Mouse (Mus musculus) midbrain, embryonic 11.5 days (tissue): ENCODE measurements at regions not wholly inside any gene's neighbourhood (a gene's known extent, or its start where the extent isn't known, plus 50 kb on each side); places are given as distances from the start of the nearest gene placed in this dataset.

Source experiments
- ATAC-seq: fragments of 200-750 bp; cut with Nextera tagmentation; 2 replicates; pipeline ENCODE4 v1.8.0; 2017; ENCODE audit warnings: moderate TSS enrichment, moderate library complexity; ENCODE audit not compliant: low FRiP score
- DNase-seq: peaks from one replicate; pipeline ENCODE4 v3.0.0; 2015; ENCODE audit warnings: low spot score; ENCODE audit errors: missing footprints
- H3K27ac ChIP-seq: fragments of 300-500 bp; sonication (generic); 2 replicates; pipeline ENCODE4 v1.5.1; 2014; ENCODE audit warnings: low read depth, low read length
- H3K27me3 ChIP-seq: fragments of 300-500 bp; sonication (generic); 2 replicates; pipeline ENCODE4 v1.6.1; 2014; ENCODE audit warnings: mild to moderate bottlenecking, low read length, moderate library complexity, mixed read lengths; ENCODE audit not compliant: control insufficient read depth, insufficient read depth
- H3K36me3 ChIP-seq: fragments of 300-500 bp; sonication (generic); 2 replicates; pipeline ENCODE4 v1.6.1; 2014; ENCODE audit warnings: mild to moderate bottlenecking, low read length, moderate library complexity, mixed read lengths; ENCODE audit not compliant: control insufficient read depth, insufficient read depth
- H3K4me1 ChIP-seq: fragments of 300-500 bp; sonication (generic); 2 replicates; pipeline ENCODE4 v1.6.1; 2014; ENCODE audit warnings: low read length; ENCODE audit not compliant: control insufficient read depth, insufficient read depth
- H3K4me2 ChIP-seq: fragments of 300-500 bp; sonication (generic); 2 replicates; pipeline ENCODE4 v1.6.1; 2014; ENCODE audit warnings: mild to moderate bottlenecking, moderate library complexity
- H3K4me3 ChIP-seq: fragments of 300-500 bp; sonication (generic); 2 replicates; pipeline ENCODE4 v1.5.1; 2014; ENCODE audit warnings: low read depth, low read length
- H3K9ac ChIP-seq: fragments of 300-500 bp; sonication (generic); 2 replicates; pipeline ENCODE4 v1.6.1; 2014; ENCODE audit warnings: low read length
- H3K9me3 ChIP-seq: fragments of 300-500 bp; sonication (generic); 2 replicates; pipeline ENCODE4 v1.6.1; 2016; ENCODE audit warnings: low read length; ENCODE audit not compliant: control insufficient read depth
- WGBS: fragments of 180-500 bp; shearing (Covaris S2); extraction: QIAGEN DNeasy Blood & Tissue Kit; methylation state at CpG from one replicate; pipeline ENCODE4 v1.1.7; 2014; 5-methylcytosine and 5-hydroxymethylcytosine counted together

DNA sequence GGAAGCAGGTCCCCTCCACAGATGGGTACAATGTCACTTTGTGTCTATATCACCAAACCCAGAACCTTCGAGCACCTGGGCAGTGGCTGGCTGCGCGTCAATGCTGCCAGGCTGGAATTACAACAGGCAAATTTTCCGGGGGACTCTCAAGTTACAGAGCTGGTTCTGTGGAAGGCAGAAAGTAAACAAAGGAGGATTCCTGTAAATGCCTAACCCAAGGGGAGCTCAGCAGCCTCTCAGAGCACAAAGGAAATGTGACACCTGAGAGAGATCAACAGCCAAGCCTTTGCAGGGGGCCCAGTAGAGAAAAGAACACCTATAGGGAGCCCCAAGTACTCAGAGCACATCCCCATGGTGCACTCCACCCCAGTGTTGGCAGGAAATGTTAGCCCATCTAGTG lies 70.7 kb downstream of the Setd4 start:
- DNase-seq (no peak), ATAC-seq (no peak)
- Histone ChIP-seq H3K27me3 (no peaks in the 10 kb centered on the region), H3K36me3 (no peaks in the 10 kb centered on the region), H3K4me1 (no peaks in the 10 kb centered on the region), H3K27ac (no peak overlapping the region), H3K9ac (no peak overlapping the region), H3K4me2 (no peak overlapping the region), H3K9me3 (no peaks in the 10 kb centered on the region), H3K4me3 (no peak overlapping the region)
- WGBS = 29% methylated on average over 4 of the region's 4 CpGs

- H3K27ac ChIP-seq = no peak overlapping the region
- no peak overlapping the region for H3K4me2 ChIP-seq
- ATAC-seq (no peak), DNase-seq (no peak)
- H3K4me1 ChIP-seq = no peaks in the 10 kb centered on the region
- H3K9ac ChIP-seq = no peak overlapping the region
- no peaks in the 10 kb centered on the region for H3K27me3 ChIP-seq
- no peaks in the 10 kb centered on the region for H3K9me3 ChIP-seq
- WGBS = 80% methylated on average over 8 of the region's 8 CpGs
- no peaks in the 10 kb centered on the region for H3K36me3 ChIP-seq
- no peak overlapping the region for H3K4me3 ChIP-seq
Observed at GRCm38 (mm10) chr16:93531937-93532336, 71.9 kb downstream of the Setd4 start.

DNA sequence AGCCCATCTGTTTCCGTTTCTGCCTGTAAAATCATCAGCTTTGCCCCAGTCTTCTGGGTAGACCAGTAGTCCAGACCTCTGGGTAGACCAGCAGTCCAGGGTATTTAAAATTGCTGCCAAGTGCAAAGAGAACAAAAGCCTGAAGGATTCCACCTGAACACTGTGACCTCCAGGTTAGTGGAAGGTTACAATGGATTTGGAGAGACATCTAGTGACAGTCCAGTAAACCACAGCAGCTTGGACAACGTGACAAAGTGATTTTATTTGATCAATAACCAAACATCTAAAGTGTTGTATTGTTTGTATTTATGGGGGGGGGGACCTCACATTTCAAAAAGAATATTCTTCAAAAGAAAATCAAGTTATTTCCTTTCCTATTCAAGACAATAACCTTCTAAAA lies 81.4 kb downstream of the Setd4 start:
- Histone ChIP-seq H3K9ac (no peak overlapping the region), H3K27me3 (no peaks in the 10 kb centered on the region), H3K4me2 (no peak overlapping the region), H3K36me3 (no peaks in the 10 kb centered on the region), H3K9me3 (no peaks in the 10 kb centered on the region), H3K27ac (no peak overlapping the region), H3K4me3 (no peak overlapping the region), H3K4me1 (no peaks in the 10 kb centered on the region)
- no peak for DNase-seq
- 73% methylated on average over 2 of the region's 2 CpGs for WGBS
- ATAC-seq = no peak

GRCm38 (mm10) chr16:93520481-93520880 lies 83.4 kb downstream of the Setd4 start:
- Histone ChIP-seq H3K27ac (no peak overlapping the region), H3K4me2 (no peak overlapping the region), H3K36me3 (no peaks in the 10 kb centered on the region), H3K27me3 (no peaks in the 10 kb centered on the region), H3K4me1 (no peaks in the 10 kb centered on the region), H3K9ac (no peak overlapping the region), H3K4me3 (no peak overlapping the region), H3K9me3 (no peaks in the 10 kb centered on the region)
- ATAC-seq (no peak), DNase-seq (no peak)
- WGBS = 81% methylated on average over 3 of the region's 3 CpGs

GRCm38 (mm10) chr16:93518620-93519019 lies 85.2 kb downstream of the Setd4 start:
- Histone ChIP-seq H3K27me3 (no peaks in the 10 kb centered on the region), H3K36me3 (no peaks in the 10 kb centered on the region), H3K27ac (no peak overlapping the region), H3K9me3 (no peaks in the 10 kb centered on the region), H3K4me3 (no peak overlapping the region), H3K4me1 (no peaks in the 10 kb centered on the region), H3K4me2 (no peak overlapping the region), H3K9ac (no peak overlapping the region)
- 77% methylated on average over 1 of the region's 1 CpGs for WGBS
- DNase-seq = no peak
- no peak for ATAC-seq

GRCm38 (mm10) chr16:93516793-93517192 lies 87.1 kb downstream of the Setd4 start:
- Histone ChIP-seq H3K36me3 (no peaks in the 10 kb centered on the region), H3K4me2 (no peak overlapping the region), H3K9ac (no peak overlapping the region), H3K9me3 (no peaks in the 10 kb centered on the region), H3K4me1 (no peaks in the 10 kb centered on the region), H3K4me3 (no peak overlapping the region), H3K27ac (no peak overlapping the region), H3K27me3 (no peaks in the 10 kb centered on the region)
- WGBS = 86% methylated on average over 5 of the region's 5 CpGs
- DNase-seq = no peak
- ATAC-seq = no peak

DNA sequence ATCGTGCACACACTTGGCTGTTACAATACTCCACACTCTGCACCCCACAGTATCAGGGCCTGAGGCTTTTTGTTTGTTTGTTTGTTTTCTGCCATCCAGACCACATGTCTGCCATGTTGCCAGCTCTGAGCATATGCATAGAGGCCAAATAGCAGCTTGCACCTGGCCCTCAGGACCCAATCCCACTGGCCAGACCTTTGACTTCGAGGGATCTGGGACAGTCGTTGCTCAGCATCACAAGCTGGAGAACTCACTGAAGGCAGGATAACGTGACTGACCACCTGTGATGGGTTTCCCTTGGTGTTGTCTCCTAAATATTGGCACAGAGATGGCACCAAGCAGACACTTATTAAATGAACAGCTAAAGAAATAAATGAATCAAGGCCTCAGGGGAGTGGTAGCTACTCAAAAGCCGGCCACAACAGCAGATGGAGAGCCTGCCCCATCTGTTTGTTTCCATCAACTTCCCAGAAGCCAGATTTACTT lies 88.4 kb downstream of the Setd4 start:
- Histone ChIP-seq H3K9ac (no peak overlapping the region), H3K4me1 (no peaks in the 10 kb centered on the region), H3K4me2 (no peak overlapping the region), H3K4me3 (no peak overlapping the region), H3K27me3 (no peaks in the 10 kb centered on the region), H3K36me3 (no peaks in the 10 kb centered on the region), H3K27ac (no peak overlapping the region), H3K9me3 (no peaks in the 10 kb centered on the region)
- ATAC-seq (no peak), DNase-seq (no peak)
- 80% methylated on average over 5 of the region's 5 CpGs for WGBS

- Histone ChIP-seq H3K9ac (no peak overlapping the region), H3K4me1 (no peaks in the 10 kb centered on the region), H3K27me3 (no peaks in the 10 kb centered on the region), H3K27ac (no peak overlapping the region), H3K9me3 (no peaks in the 10 kb centered on the region), H3K4me3 (no peak overlapping the region), H3K4me2 (no peak overlapping the region), H3K36me3 (no peaks in the 10 kb centered on the region)
- ATAC-seq (no peak), DNase-seq (no peak)
- WGBS = 92% methylated on average over 5 of the region's 5 CpGs
Observed at GRCm38 (mm10) chr16:93513616-93514041, 90.2 kb downstream of the Setd4 start.

DNA sequence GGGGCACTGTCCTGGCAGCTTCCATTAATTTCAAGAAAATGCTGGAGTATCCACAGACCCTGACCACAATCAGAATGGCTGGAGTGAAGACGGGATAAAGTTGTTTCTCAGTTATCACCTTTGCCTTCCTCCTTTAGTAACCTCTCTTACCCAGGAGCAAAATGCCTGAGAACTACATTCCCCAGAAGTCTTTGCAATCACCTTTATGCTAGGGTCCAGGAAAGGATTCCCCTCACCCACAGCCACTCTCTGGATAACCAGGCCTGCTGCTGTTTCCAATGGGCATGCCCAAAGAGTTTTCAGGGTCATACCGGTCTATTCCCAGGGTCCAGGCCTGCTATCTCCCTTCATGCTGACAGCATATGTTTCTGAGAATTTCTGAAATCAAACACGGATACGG lies 91.9 kb downstream of the Setd4 start:
- no peak overlapping the region for H3K4me2 ChIP-seq
- DNase-seq (no peak), ATAC-seq (no peak)
- 84% methylated on average over 4 of the region's 4 CpGs for WGBS
- H3K9ac ChIP-seq = no peak overlapping the region
- no peak overlapping the region for H3K27ac ChIP-seq
- H3K4me1 ChIP-seq = no peaks in the 10 kb centered on the region
- no peaks in the 10 kb centered on the region for H3K9me3 ChIP-seq
- no peak overlapping the region for H3K4me3 ChIP-seq
- no peaks in the 10 kb centered on the region for H3K27me3 ChIP-seq
- no peaks in the 10 kb centered on the region for H3K36me3 ChIP-seq

DNA sequence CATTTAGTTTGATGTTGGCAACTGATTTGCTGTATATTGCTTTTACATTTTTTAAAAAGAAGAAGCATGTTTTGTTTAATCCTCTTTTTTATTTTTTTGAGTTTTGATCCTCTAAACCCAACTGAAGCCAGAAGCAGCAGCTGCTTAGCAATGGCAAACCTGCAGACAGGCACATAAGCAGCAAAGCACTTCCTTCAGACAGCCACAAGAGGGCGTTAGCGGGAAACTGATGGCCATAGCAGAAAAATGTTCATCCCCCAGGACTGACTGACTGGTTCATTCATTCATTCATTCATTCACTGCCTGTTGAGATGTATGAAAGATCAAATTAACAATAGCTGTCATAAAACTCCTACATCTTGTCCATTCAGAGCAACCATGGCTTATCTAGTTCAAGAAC lies 92.3 kb downstream of the Setd4 start:
- Histone ChIP-seq H3K9me3 (peaks cover under 1% of the 10 kb centered on the region; the same call in 1 of the 2 replicates), H3K4me3 (no peak overlapping the region), H3K27ac (no peak overlapping the region), H3K4me2 (no peak overlapping the region), H3K36me3 (no peaks in the 10 kb centered on the region), H3K4me1 (no peaks in the 10 kb centered on the region), H3K9ac (no peak overlapping the region), H3K27me3 (no peaks in the 10 kb centered on the region)
- no peak for ATAC-seq
- no peak for DNase-seq
- WGBS = 2% methylated on average over 2 of the region's 2 CpGs
